Mouse (Mus musculus) heart, embryonic 14.5 days (tissue): ENCODE data around the gene Tvp23a. TPM values are rescaled to one million over a fixed set of nuclear protein-coding genes. Genes with fewer than 3 reads are reported as not detected.
A peak's percentile ranks its signal among the peaks of the same experiment; 100 is the strongest.

Source experiments
- ATAC-seq: fragments of 200-750 bp; cut with Nextera tagmentation; 2 replicates; pipeline ENCODE4 v1.8.0; 2017; ENCODE audit warnings: low read depth, moderate TSS enrichment; ENCODE audit not compliant: insufficient number of reproducible peaks, insufficient read depth, low FRiP score
- H3K27ac ChIP-seq, 2 experiments: fragments of 200-500 bp in 1 of 2; fragments of 300-500 bp in 1 of 2; sonication (generic) in 1 of 2; replicated peaks in 1 of 2; 2 replicates each; pipeline ENCODE4 v1.5.1; 2012 to 2014; ENCODE audit warnings: low read depth in 2 of 2, low read length in 2 of 2, control low read depth in 1 of 2, mild to moderate bottlenecking in 1 of 2, mixed read lengths in 1 of 2; ENCODE audit not compliant: control insufficient read depth in 1 of 2, insufficient read depth in 1 of 2
- H3K27me3 ChIP-seq: fragments of 300-500 bp; sonication (generic); 2 replicates; pipeline ENCODE4 v1.6.1; 2014; ENCODE audit warnings: mild to moderate bottlenecking, low read length, control low read depth; ENCODE audit not compliant: control insufficient read depth, insufficient read depth
- H3K36me3 ChIP-seq: fragments of 300-500 bp; sonication (generic); 2 replicates; pipeline ENCODE4 v1.6.1; 2014; ENCODE audit warnings: mild to moderate bottlenecking, control low read depth, low read length, mixed read lengths; ENCODE audit not compliant: control insufficient read depth, insufficient read depth
- H3K4me1 ChIP-seq, 2 experiments: fragments of 200-500 bp in 1 of 2; fragments of 300-500 bp in 1 of 2; sonication (generic) in 1 of 2; 2 replicates each; pipeline ENCODE4 v1.6.1; 2012 to 2014; ENCODE audit warnings: low read length in 2 of 2, control low read depth in 1 of 2, mixed read lengths in 1 of 2; ENCODE audit not compliant: control insufficient read depth in 2 of 2, insufficient read depth in 2 of 2
- H3K4me2 ChIP-seq: fragments of 300-500 bp; sonication (generic); 2 replicates; pipeline ENCODE4 v1.6.1; 2014; ENCODE audit warnings: mild to moderate bottlenecking, low read length
- H3K4me3 ChIP-seq, 2 experiments: fragments of 200-500 bp in 1 of 2; fragments of 300-500 bp in 1 of 2; sonication (generic) in 1 of 2; 2 replicates each; pipeline ENCODE4 v1.5.1; 2012 to 2014; ENCODE audit warnings: low read length in 2 of 2, mild to moderate bottlenecking in 2 of 2, control low read depth in 1 of 2, low read depth in 1 of 2, moderate library complexity in 1 of 2; ENCODE audit not compliant: control insufficient read depth in 1 of 2, insufficient read depth in 1 of 2
- H3K9ac ChIP-seq: fragments of 300-500 bp; sonication (generic); 2 replicates; pipeline ENCODE4 v1.6.1; 2014; ENCODE audit warnings: mild to moderate bottlenecking, low read length
- H3K9me3 ChIP-seq: fragments of 300-500 bp; sonication (generic); 2 replicates; pipeline ENCODE4 v1.6.1; 2016; ENCODE audit warnings: low read length, control low read depth; ENCODE audit not compliant: control insufficient read depth
- WGBS: fragments of 180-500 bp; shearing (Covaris S2); extraction: QIAGEN DNeasy Blood & Tissue Kit; methylation state at CpG from one replicate; pipeline ENCODE4 v1.1.7; 2014; 5-methylcytosine and 5-hydroxymethylcytosine counted together
- polyA plus RNA-seq: library from polyadenylated mRNA; unstranded; fragments of >200 nt; fragmentation: Nextera tagmentation; extraction: Ambion mirVana; gene quantifications from 2 replicates; pipeline ENCODE4 v1.2.1, GENCODE M21; 2014

Gene Tvp23a
- 2.3 and 3.0 TPM in 2 replicates for polyA plus RNA-seq

DNA sequence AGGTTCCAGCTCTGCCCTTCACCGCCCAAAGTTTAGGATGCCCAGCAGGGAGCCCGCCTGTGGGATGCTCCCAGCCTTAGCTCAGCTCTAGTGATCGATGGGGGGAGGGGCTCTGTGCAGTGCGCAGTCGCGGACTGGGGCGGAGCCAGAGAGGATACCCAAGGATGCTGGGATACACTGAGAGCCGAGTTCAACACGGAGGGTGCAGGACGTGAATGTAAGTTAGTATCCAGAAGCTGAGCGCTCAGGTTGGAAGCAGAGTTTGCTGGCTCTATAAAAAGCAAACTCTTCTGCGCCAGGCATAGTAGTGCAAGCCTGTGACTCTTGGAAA is at the start of gene Tvp23a:
Gene Tvp23a (minus strand): TSS at position 99 of the 331 bp plus-strand sequence.
- H3K4me2 ChIP-seq: peak within 1 kb of the TSS; percentile 64
- no peaks in the 10 kb centered on the region for H3K36me3 ChIP-seq
- no peak within 1 kb of the TSS for H3K27ac ChIP-seq
- 9% methylated on average over 12 of the region's 12 CpGs for WGBS
- H3K4me3 ChIP-seq: peak within 1 kb of the TSS; percentile 33 to 49
- peak within 1 kb of the TSS; percentile 50 for H3K9ac ChIP-seq
- peaks cover 7 to 16% of the 10 kb centered on the region in 2 experiments for H3K4me1 ChIP-seq
- no peaks in the 10 kb centered on the region for H3K9me3 ChIP-seq
- no peaks in the 10 kb centered on the region for H3K27me3 ChIP-seq
- ATAC-seq: peak; percentile 76; the same call in 1 of the 2 replicates

DNA sequence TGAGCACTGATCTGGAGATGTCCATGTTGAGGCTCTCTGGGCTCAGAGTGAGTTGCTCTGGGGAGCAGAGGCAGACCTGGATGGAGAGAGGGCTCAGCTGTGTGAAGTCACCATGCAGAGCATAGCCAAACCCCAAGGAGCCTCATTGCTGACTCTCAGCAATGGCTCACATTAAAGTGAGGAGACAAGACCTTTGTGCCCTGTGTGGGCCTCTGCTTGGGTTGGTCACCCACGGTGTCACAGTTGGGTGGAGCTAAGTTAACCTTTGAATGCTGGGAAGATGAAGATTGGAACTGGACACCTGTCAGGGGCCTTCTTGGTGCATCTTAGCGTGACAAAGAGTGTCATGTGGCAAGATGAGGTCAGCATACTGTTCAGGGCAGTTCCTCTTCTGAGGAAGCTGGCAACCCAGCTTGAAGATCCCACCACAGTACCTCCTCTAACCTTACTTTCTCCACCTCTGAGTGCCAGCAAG is 48.7 kb upstream of the Tvp23a start:
- no peak overlapping the region for H3K9ac ChIP-seq
- H3K4me1 ChIP-seq: no peaks in the 10 kb centered on the region
- no peak overlapping the region for H3K27ac ChIP-seq
- H3K27me3 ChIP-seq: peaks cover 3% of the 10 kb centered on the region
- 69% methylated on average over 2 of the region's 2 CpGs for WGBS
- ATAC-seq: no peak
- no peak overlapping the region for H3K4me3 ChIP-seq
- no peaks in the 10 kb centered on the region for H3K9me3 ChIP-seq
- H3K36me3 ChIP-seq: no peaks in the 10 kb centered on the region
- no peak overlapping the region for H3K4me2 ChIP-seq

DNA sequence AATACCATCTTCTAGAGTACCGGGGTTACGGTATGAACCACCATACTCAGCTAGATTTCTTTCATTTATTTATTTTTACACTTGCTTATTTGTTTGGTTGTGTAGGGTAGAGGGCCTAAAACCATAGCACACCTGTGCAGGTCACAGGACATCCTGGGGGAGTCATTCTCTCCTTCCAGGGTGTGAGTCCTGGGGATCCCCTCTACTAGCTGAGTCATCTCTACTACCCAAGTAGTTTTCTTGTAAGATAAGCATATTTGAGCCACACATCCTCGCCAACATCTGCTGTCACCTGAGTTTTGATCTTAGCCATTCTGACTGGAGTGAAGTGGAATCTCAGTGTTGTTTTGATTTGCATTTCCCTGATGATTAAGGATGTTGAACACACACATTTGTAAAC is 45.4 kb upstream of the Tvp23a start:
- H3K9ac ChIP-seq: no peak overlapping the region
- ATAC-seq: no peak
- H3K36me3 ChIP-seq: no peaks in the 10 kb centered on the region
- no peaks in the 10 kb centered on the region for H3K9me3 ChIP-seq
- no peak overlapping the region for H3K4me3 ChIP-seq
- H3K27me3 ChIP-seq: peaks cover 16% of the 10 kb centered on the region
- H3K27ac ChIP-seq: no peak overlapping the region
- peaks cover 6 to 13% of the 10 kb centered on the region in 2 experiments for H3K4me1 ChIP-seq
- 79% methylated on average over 3 of the region's 3 CpGs for WGBS
- H3K4me2 ChIP-seq: no peak overlapping the region

DNA sequence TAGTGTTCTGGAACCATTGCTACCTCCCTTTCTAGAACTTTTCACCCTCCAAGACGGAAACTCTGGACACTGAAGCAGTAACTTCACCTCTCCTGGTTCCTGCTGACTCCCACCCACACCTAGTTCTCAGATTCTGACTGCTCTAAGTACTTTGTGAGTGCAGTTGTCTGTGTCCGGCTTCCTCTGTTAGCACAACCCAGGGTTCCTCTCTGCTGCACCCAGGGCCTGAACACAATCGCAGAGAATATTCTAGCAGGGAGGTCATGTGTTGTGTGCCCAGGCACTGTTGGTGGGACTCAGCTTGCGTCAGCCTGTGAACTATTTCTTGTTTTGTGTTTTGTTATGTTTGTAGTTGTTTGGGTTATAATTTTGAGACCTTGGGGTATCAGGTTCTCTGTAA is 44.6 kb upstream of the Tvp23a start:
- Histone ChIP-seq H3K4me3 (no peak overlapping the region), H3K9ac (no peak overlapping the region), H3K9me3 (no peaks in the 10 kb centered on the region), H3K27ac (no peak overlapping the region), H3K4me2 (no peak overlapping the region), H3K4me1 (peaks cover 6 to 13% of the 10 kb centered on the region in 2 experiments), H3K36me3 (no peaks in the 10 kb centered on the region), H3K27me3 (peaks cover 16% of the 10 kb centered on the region)
- WGBS: 80% methylated on average over 4 of the region's 4 CpGs
- ATAC-seq: no peak

DNA sequence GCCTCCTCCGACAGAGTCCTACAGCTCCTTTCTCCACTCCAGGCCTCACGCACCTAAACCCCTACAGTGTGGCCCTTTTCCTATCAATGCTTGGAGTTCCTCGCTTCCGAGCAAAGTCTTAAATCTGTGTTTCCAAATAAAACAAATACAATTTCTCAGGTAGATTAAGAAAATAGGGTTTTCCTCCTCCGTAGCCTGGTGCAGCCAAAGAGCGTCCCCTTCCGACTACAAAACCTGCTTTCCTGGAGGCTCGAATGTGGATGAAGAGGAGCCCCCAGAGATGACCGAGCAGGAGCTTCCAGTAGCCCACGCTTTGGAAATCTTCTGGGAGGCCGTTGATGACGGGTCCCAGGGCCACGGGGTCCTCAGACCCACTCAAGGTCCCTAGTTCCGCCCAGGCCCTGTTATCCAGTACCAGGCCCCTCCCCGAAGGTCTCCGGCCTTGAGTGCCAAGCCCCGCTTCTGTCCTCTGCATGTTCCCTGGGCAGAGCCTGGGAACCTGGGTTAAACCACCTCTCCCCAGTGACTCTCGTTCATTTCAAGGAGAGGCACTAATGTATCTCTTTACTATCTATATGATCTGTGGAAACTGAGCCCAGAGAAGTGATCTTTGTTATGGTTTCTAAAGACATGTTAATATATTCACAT is 43.5 kb upstream of the Tvp23a start:
- no peak for ATAC-seq
- no peak overlapping the region for H3K27ac ChIP-seq
- peaks cover 6 to 13% of the 10 kb centered on the region in 2 experiments for H3K4me1 ChIP-seq
- no peak overlapping the region for H3K4me3 ChIP-seq
- H3K36me3 ChIP-seq: no peaks in the 10 kb centered on the region
- WGBS: 73% methylated on average over 18 of the region's 18 CpGs
- H3K27me3 ChIP-seq: peaks cover 16% of the 10 kb centered on the region
- no peak overlapping the region for H3K4me2 ChIP-seq
- no peaks in the 10 kb centered on the region for H3K9me3 ChIP-seq
- H3K9ac ChIP-seq: no peak overlapping the region

DNA sequence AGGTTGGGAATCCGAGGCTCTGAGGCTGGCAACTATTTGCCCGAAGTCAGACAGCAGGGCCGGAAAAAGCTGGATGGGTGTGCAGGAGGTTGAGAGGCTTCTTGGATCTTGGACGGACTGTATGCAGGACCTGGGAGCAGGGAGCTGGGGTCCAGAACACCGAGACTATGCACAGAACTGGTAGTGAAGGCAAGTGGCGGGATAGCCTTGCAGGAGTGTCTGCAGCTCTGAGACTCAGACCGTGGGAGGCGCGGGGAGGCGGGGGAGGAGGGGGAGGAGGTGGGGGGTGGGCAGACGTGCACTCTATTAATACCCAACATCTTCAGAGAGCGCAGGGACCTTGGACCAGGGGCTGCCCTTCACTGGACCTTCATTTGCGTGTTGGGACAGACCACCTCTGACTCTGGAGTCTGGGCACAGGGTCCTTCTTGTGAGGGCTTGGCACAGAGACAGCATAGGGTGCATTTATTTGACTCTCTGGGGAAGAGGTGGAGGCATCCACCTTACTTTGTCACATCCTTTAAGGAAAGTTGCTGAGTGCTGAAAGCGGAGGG is 42.8 kb upstream of the Tvp23a start:
- Histone ChIP-seq H3K4me3 (peak overlapping the region; percentile 26 to 27), H3K4me1 (peaks cover 6 to 13% of the 10 kb centered on the region in 2 experiments), H3K27ac (no peak overlapping the region), H3K4me2 (peak overlapping the region; percentile 68), H3K9ac (peak overlapping the region; percentile 56), H3K9me3 (no peaks in the 10 kb centered on the region), H3K27me3 (peaks cover 16% of the 10 kb centered on the region), H3K36me3 (no peaks in the 10 kb centered on the region)
- ATAC-seq: no peak
- 7% methylated on average over 13 of the region's 14 CpGs for WGBS

DNA sequence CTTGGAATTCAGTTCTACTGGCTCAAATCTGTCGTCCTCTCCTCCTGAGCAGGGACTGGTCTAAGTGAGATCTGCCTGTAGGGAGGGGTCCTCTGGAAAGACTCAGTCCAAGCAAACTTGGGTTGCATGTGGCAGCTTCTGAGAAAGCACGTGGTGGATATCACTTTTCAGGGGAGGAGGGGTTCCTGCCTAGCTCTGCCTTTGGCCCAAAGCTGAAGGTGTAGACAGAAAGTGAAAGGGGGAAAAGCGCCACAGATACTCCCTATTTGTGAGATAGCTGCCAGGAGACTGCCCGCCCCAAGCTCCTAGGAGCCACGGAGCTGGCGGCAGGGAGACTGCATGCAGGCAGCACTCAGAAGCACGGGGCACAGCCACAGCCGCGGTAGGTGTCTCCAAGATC is 42.3 kb upstream of the Tvp23a start:
- Histone ChIP-seq H3K9me3 (no peaks in the 10 kb centered on the region), H3K4me3 (peak overlapping the region; percentile 26 to 27), H3K27ac (no peak overlapping the region), H3K4me1 (peaks cover 6 to 13% of the 10 kb centered on the region in 2 experiments), H3K9ac (peak overlapping the region; percentile 56), H3K36me3 (no peaks in the 10 kb centered on the region), H3K4me2 (peak overlapping the region; percentile 68), H3K27me3 (peaks cover 16% of the 10 kb centered on the region)
- ATAC-seq: no peak
- WGBS: 5% methylated on average over 9 of the region's 9 CpGs
